Mouse (Mus musculus): ENCODE measurements at regions not wholly inside any gene's neighbourhood (a gene's known extent, or its start where the extent isn't known, plus 50 kb on each side); places are given as distances from the start of the nearest gene placed in this dataset.

GRCm38 (mm10) chr15:67899772-67900171 is 1399.1 kb upstream of the Lrrc6 start:
- TF ChIP-seq POLR2A (IDR thresholded peaks at IDR 0.05; ENCODE audit: borderline replicate concordance, low read depth, low read length) = no peak
- TF ChIP-seq CTCF (IDR thresholded peaks at IDR 0.05; ENCODE audit: low read depth, low read length) = no peak
